Mouse (Mus musculus): Measurements from ENCODE around the gene Slit1.

Gene Slit1

GRCm38 (mm10) chr19:41591808-41592207, 151.7 kb downstream of the Slit1 start:
- peak; percentile 72 for DNase-seq (ENCODE audit: low read depth)

DNA sequence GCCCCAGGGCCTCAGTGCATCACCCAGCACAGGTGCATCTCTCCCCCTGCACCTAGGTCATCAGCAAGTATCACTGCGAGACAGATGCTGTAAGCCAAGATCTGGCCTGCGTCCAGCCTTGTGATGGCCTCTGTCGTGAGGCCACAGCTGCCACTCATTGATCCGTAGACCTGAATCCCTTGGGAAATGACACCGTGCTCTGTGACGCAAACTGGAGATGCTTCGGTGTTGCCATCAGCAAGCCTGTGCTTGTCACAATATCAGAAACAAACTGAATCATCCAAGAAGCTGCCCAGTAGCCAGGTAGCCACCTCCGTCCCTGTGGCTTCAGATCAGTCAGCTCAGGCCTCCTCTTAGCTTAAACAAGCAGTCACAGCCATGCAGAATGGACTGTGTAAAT, 153.8 kb downstream of the Slit1 start:
- peak; percentile 16 for DNase-seq (ENCODE audit: low read depth)

- no peak for DNase-seq (ENCODE audit: low read depth)
These were observed 154.4 kb downstream of the Slit1 start for GRCm38 (mm10) chr19:41589026-41589425.

- no peak for DNase-seq (ENCODE audit: low read depth)
These were observed 155.8 kb downstream of the Slit1 start for GRCm38 (mm10) chr19:41587431-41588222.

DNA sequence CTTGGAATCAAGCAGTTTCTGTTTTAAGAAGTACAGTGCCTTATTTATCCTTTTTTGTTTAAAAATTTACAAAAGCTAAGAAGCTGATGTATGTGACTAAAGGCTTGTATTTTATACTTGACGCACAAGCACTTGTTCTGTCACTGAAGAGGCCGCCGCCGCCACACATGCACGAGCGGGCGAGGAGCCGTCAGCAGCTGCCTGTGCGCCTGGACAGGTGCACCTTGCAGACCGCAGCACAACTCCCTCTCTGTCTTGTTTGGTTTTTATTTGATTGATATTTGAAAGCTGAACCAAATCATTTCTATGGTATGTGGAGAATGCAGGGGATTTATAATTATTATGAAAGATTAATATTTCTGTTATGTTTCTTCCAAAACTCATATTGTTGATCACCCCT, 156.7 kb downstream of the Slit1 start:
- no peak for DNase-seq (ENCODE audit: low read depth)

GRCm38 (mm10) chr19:41582918-41583514, 160.4 kb downstream of the Slit1 start:
- no peak for DNase-seq (ENCODE audit: low read depth)

GRCm38 (mm10) chr19:41581706-41582420, 161.6 kb downstream of the Slit1 start, which contains the start of gene Gm340:
Gm340 (plus strand) TSS chr19:41582370.
- DNase-seq (ENCODE audit: low read depth) = no peak

GRCm38 (mm10) chr19:41579311-41579920, 164.0 kb downstream of the Slit1 start:
- DNase-seq (ENCODE audit: low read depth) = peak; percentile 83

GRCm38 (mm10) chr19:41577576-41577975, 165.9 kb downstream of the Slit1 start:
- DNase-seq (ENCODE audit: low read depth) = no peak

GRCm38 (mm10) chr19:41573700-41574099, 169.8 kb downstream of the Slit1 start:
- no peak for DNase-seq (ENCODE audit: low read depth)

- DNase-seq (ENCODE audit: low read depth) = no peak
These were observed 174.7 kb downstream of the Slit1 start for GRCm38 (mm10) chr19:41568791-41569190.

GRCm38 (mm10) chr19:41560856-41561255, 182.6 kb downstream of the Slit1 start:
- DNase-seq (ENCODE audit: low read depth) = no peak

GRCm38 (mm10) chr19:41558891-41559486, 184.5 kb downstream of the Slit1 start:
- DNase-seq (ENCODE audit: low read depth) = no peak

- DNase-seq (ENCODE audit: low read depth) = no peak
These were observed 186.0 kb downstream of the Slit1 start for GRCm38 (mm10) chr19:41557491-41557890.

GRCm38 (mm10) chr19:41556981-41557380, 186.5 kb downstream of the Slit1 start:
- DNase-seq (ENCODE audit: low read depth) = no peak
